Mouse (Mus musculus): ENCODE data around the gene Efs.

GRCm38 (mm10) chr14:54875844-54876538 is 49.9 kb downstream of the Efs start:
- TF ChIP-seq POLR2A (IDR thresholded peaks at IDR 0.05; ENCODE audit: borderline replicate concordance, insufficient read depth, low read length) (no peak), CTCF (IDR thresholded peaks at IDR 0.05; ENCODE audit: borderline replicate concordance, insufficient read depth, low read depth, low read length) (no peak)
